Mouse (Mus musculus) thymus, adult 2 months (tissue): ENCODE measurements around the gene Pdyn. TPM values are rescaled to one million over a fixed set of nuclear protein-coding genes. Genes with fewer than 3 reads are reported as not detected.

ENCODE experiments used
- DNase-seq: peaks from one replicate; pipeline ENCODE4 v3.0.0; 2021
- H3K27ac ChIP-seq: fragments of 200-500 bp; 2 replicates; pipeline ENCODE4 v1.5.1; 2012; ENCODE audit warnings: low read length, control low read depth; ENCODE audit not compliant: control insufficient read depth, insufficient read depth
- H3K27me3 ChIP-seq: fragments of 200-500 bp; 2 replicates; pipeline ENCODE4 v1.6.1; 2012; ENCODE audit warnings: mild to moderate bottlenecking, low read length, moderate library complexity, mixed read lengths; ENCODE audit not compliant: control insufficient read depth, insufficient read depth
- H3K36me3 ChIP-seq: fragments of 200-500 bp; 2 replicates; pipeline ENCODE4 v1.6.1; 2012; ENCODE audit warnings: mild to moderate bottlenecking, low read length, moderate library complexity; ENCODE audit not compliant: control insufficient read depth, insufficient read depth
- H3K4me1 ChIP-seq: fragments of 200-500 bp; replicated peaks from 2 replicates; pipeline ENCODE4 v1.6.1; 2012; ENCODE audit warnings: low read length; ENCODE audit not compliant: control insufficient read depth, insufficient read depth
- H3K4me3 ChIP-seq: fragments of 200-500 bp; 2 replicates; pipeline ENCODE4 v1.5.1; 2012; ENCODE audit warnings: mild to moderate bottlenecking, low read length, control low read depth, moderate library complexity; ENCODE audit not compliant: control insufficient read depth, insufficient read depth
- CTCF ChIP-seq: fragments of 200-500 bp; IDR thresholded peaks from 2 replicates; pipeline ENCODE4 v1.5.1; 2012; ENCODE audit warnings: mild to moderate bottlenecking, control low read depth, low read length, moderate library complexity, borderline replicate concordance; ENCODE audit not compliant: control insufficient read depth, poor library complexity, insufficient read depth; ENCODE audit errors: extremely low read depth
- POLR2A ChIP-seq: fragments of 200-500 bp; IDR thresholded peaks from 2 replicates; pipeline ENCODE4 v1.6.1; 2012; ENCODE audit warnings: mild to moderate bottlenecking, low read length, control low read depth, moderate library complexity; ENCODE audit not compliant: control insufficient read depth, poor library complexity, insufficient read depth; ENCODE audit errors: extremely low read depth
- WGBS: fragments of 180-500 bp; shearing (Covaris S2); methylation state at CpG from one replicate; pipeline ENCODE4 v1.1.7; 2018; 5-methylcytosine and 5-hydroxymethylcytosine counted together
- polyA plus RNA-seq: library from polyadenylated mRNA; depleted of rRNA; stranded (reverse); fragments of >200 nt; gene quantifications from 2 replicates; pipeline ENCODE4 v1.2.3, GENCODE M21; 2012

Gene Pdyn
- polyA plus RNA-seq, 1 experiment, result 0.74 TPM

DNA sequence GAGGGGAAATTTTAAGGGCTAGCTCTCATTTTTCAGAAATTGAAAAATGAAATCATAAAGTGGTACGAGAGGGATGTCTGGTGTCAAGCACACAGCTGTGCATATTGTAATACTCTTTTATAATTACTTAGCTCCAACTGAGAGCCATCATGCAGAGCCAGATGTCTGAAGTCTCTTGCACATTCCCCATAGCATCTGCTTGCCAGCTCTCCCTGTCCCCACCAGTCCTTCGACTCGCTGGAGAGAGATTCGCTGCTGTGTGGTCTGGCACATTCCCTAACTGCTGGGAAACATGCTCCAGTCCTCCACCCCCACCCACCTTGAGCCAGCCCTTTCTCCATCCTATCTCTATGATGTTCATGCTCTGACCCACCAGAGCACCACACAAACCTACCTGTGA, 15.6 kb downstream of the Pdyn start:
- no peak for TF ChIP-seq CTCF
- TF ChIP-seq POLR2A, result no peak
- Histone ChIP-seq H3K27ac (no peak overlapping the region), H3K4me1 (no peaks in the 10 kb centered on the region), H3K27me3 (no peaks in the 10 kb centered on the region), H3K36me3 (no peaks in the 10 kb centered on the region), H3K4me3 (no peak overlapping the region)
- DNase-seq, result no peak
- 87% methylated on average over 4 of the region's 4 CpGs for WGBS

DNA sequence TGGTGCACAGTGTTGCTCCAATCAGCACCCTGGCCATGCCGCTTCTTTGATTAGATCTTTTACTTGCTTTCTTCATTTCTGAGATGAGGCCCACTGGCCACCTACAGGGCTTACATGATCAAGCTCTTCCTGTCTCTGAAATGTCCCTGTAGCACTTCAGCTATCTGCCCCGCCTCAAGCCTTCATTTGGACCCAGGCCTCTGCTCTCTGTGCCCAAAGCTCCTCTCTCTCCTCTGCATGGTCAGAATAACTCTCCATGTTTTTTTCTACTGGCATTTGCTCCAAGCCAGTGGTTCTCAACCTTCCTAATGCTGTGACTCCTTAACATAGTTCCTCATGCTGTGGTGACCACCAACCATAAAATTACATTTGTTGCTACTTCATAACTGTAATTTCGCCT, 19.4 kb downstream of the Pdyn start:
- no peaks in the 10 kb centered on the region for H3K4me1 ChIP-seq
- WGBS, result 87% methylated on average over 3 of the region's 3 CpGs
- no peak for DNase-seq
- H3K27ac ChIP-seq, result no peak overlapping the region
- H3K27me3 ChIP-seq, result no peaks in the 10 kb centered on the region
- H3K4me3 ChIP-seq, result no peak overlapping the region
- H3K36me3 ChIP-seq, result no peaks in the 10 kb centered on the region
- TF ChIP-seq CTCF (no peak), POLR2A (no peak)

DNA sequence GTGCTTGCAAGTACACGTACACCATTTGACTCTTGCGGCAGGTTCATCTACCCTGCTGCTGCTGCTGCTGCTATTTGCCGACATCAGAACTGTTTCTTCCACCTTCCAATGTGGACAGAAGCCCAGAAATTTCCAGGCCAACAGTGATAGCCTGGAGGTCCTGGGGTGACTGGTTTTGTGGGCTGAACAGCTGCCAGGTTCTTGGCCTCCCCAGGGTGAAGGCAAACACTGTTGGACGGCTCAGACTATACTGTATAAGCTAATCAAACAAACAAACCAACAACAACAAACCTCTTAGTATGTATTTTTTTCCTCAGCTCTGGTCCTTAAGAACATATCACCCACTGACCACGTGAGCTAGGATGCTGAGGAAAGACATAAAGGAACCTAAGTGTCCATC, 20.6 kb downstream of the Pdyn start:
- Histone ChIP-seq H3K27me3 (no peaks in the 10 kb centered on the region), H3K4me3 (no peak overlapping the region), H3K36me3 (no peaks in the 10 kb centered on the region), H3K27ac (no peak overlapping the region), H3K4me1 (no peaks in the 10 kb centered on the region)
- TF ChIP-seq POLR2A, result no peak
- no peak for TF ChIP-seq CTCF
- DNase-seq, result no peak
- WGBS, result 80% methylated on average over 5 of the region's 5 CpGs

DNA sequence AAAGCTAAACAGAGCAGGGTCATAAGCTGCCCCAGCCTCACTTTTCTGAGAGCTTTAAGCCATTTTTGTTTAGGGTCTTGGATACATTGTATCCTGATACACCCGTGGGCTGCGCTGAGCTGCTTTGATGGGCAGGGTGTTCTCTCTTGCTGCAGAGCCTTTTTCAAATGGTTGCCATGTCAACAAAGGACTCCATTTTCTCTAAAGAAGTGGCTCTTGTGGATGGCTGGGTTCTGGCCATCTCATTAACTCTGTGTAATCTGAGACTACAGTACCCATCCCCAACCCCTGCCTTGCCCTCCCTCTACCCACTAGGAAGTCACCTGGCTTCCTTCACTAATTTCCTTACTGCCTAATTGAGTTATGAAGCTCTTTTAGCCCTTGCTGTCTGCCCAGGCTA, 22.0 kb downstream of the Pdyn start:
- no peaks in the 10 kb centered on the region for H3K36me3 ChIP-seq
- H3K27me3 ChIP-seq, result no peaks in the 10 kb centered on the region
- WGBS, result 64% methylated on average over 2 of the region's 2 CpGs
- TF ChIP-seq POLR2A (no peak), CTCF (no peak)
- H3K4me3 ChIP-seq, result no peak overlapping the region
- no peaks in the 10 kb centered on the region for H3K4me1 ChIP-seq
- no peak for DNase-seq
- no peak overlapping the region for H3K27ac ChIP-seq

DNA sequence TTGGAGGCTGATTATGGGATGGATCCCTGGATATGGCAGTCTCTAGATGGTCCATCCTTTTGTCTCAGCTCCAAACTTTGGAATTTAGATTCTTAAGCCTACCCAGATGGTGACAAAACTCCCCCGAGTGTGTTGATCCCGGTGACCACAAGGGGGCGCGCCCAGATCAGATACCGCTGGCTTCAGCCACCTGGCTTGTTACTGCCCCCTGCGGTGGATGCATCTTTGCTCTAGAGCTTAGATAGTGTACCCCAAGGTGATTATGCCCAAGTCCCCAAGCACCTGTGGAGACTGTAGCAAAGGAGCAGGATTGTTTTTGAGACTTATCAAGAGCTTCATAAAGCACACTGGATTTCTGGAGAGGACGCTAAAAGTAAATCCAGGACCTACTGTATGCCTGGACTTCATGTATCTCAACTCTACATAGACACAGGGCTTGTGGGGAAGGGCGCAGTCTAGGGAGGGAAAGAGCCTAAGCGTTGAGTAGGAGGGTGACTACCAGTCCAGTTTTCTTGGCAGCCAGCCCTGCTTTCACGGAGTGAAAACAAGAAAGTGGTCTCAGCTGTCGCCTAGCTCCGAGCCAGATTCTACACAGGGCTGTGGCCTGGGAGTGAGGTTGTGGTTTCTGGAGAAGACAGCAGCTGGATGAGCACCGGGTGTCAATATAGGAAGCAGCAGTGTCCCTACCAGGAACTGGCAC, 24.6 kb downstream of the Pdyn start:
- TF ChIP-seq CTCF (peak; percentile 97), POLR2A (no peak)
- H3K27me3 ChIP-seq, result no peaks in the 10 kb centered on the region
- WGBS, result 32% methylated on average over 13 of the region's 13 CpGs
- no peaks in the 10 kb centered on the region for H3K36me3 ChIP-seq
- no peak overlapping the region for H3K4me3 ChIP-seq
- H3K27ac ChIP-seq, result no peak overlapping the region
- no peaks in the 10 kb centered on the region for H3K4me1 ChIP-seq
- peak; percentile 79 for DNase-seq

DNA sequence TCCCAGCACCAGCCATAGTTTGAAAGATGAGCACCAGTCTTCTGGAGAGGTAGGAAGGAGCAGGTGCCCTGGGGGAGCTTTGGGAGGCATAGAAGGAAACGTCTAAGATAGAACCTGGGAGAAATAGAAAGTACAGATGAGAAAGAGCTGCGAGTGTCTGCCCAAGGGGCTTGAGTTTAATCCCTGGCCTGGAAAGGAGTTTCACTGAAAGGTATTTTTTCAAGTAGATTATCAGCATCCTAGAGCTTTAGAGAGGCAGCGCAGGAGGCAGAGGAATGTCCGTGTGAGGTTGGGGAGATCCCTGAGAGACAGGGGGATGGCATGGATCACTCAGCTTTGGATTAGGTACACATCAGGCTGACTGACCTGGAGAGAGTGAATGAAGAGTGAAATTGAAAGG, 27.7 kb downstream of the Pdyn start:
- Histone ChIP-seq H3K27me3 (no peaks in the 10 kb centered on the region), H3K4me3 (no peak overlapping the region), H3K27ac (no peak overlapping the region), H3K36me3 (no peaks in the 10 kb centered on the region), H3K4me1 (no peaks in the 10 kb centered on the region)
- 81% methylated on average over 4 of the region's 4 CpGs for WGBS
- no peak for TF ChIP-seq POLR2A
- DNase-seq, result no peak

DNA sequence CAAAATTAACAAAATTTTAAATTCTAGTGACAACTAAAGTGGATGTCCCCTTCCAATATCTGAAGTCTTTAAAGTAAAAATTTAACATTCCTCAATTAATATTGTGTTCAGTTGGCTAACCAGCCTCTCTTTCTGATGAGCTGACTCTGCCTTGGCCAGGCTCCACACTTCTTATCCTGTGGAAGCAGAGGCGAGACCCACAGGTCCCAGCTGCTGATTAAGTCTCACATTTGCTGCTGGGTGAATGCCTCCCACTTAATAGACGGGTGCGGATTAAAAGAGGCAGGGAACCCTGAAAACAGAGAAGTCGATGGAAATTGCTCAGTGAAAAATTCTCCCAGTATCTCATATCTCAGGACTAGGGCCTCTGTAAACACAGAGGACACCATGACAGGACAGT, 37.2 kb downstream of the Pdyn start:
- no peaks in the 10 kb centered on the region for H3K27me3 ChIP-seq
- no peak for DNase-seq
- H3K36me3 ChIP-seq, result no peaks in the 10 kb centered on the region
- H3K4me1 ChIP-seq, result no peaks in the 10 kb centered on the region
- no peak overlapping the region for H3K4me3 ChIP-seq
- 91% methylated on average over 4 of the region's 4 CpGs for WGBS
- TF ChIP-seq CTCF (no peak), POLR2A (no peak)
- H3K27ac ChIP-seq, result no peak overlapping the region
